Mouse (Mus musculus) bone marrow, adult 2 months (tissue): ENCODE data around the gene Lmna.

Experiments used
- CTCF ChIP-seq: fragments of 200-500 bp; IDR thresholded peaks from 2 replicates; pipeline ENCODE4 v1.5.1; 2011; ENCODE audit warnings: low read length, control low read depth; ENCODE audit not compliant: control insufficient read depth, insufficient read depth
- POLR2A ChIP-seq: fragments of 200-500 bp; IDR thresholded peaks from 2 replicates; pipeline ENCODE4 v1.6.1; 2011; ENCODE audit warnings: low read depth, mild to moderate bottlenecking, control low read depth, low read length, borderline replicate concordance; ENCODE audit not compliant: control insufficient read depth

DNA sequence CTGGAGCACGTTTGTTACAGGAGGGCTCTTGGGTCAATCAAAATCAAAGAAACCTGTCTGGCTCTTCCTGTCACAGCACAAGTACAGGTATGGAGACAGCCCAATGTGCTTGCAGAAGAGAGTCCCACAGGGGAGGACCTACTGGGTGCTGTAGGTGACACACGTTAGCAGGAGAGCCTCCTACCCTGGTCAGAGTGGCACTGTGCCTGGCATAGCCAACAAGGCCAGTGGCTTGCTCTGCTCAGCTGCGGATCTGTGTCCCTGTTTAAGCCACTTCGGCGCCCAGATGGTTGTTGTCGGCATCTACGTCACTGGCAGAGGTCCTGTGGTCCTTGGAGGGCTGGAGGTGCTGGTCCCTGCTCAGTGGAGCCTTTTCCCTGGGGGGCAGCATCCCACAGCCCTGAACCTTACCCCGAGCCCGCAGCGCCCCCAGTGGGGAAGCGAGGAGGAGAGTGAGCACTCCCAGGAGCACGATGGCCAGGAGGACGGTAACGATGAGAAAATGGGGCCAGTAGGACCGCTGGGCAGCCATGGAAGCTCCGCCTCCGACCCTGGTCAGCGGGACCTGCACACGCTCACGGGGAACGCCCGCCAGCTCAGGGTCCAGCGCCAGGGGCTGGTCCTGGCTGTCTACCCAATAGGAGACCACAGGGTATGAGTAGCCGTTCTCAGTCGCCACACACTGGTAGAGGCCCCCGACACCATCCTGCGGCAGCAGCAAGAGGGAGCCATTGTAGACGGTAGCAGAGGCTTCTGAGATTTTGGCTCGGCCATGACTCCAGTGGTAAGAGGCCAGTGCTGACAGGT lies 73.2 kb downstream of the Lmna start:
- TF ChIP-seq POLR2A (no peak), CTCF (peak; percentile 47; the same call in 1 of the 2 replicates)
